Mouse (Mus musculus) heart, embryonic 12.5 days (tissue): ENCODE results near the gene Hist1h2ae. TPM values are rescaled to one million over a fixed set of nuclear protein-coding genes. Genes with fewer than 3 reads are reported as not detected.
A peak's percentile ranks its signal among the peaks of the same experiment; 100 is the strongest.
"Not testable (repeated sequence)": the region's sequence is repeated elsewhere in the genome, so short reads cannot be mapped to it uniquely, and the experiment has no call there.

Experiments used
- ATAC-seq: fragments of 200-750 bp; cut with Nextera tagmentation; 2 replicates; pipeline ENCODE4 v1.8.0; 2017; ENCODE audit warnings: moderate TSS enrichment, moderate library complexity; ENCODE audit not compliant: insufficient number of reproducible peaks, low FRiP score
- H3K27ac ChIP-seq: fragments of 300-500 bp; sonication (generic); 2 replicates; pipeline ENCODE4 v1.5.1; 2016; ENCODE audit warnings: mild to moderate bottlenecking, moderate library complexity; ENCODE audit not compliant: poor library complexity, severe bottlenecking
- H3K27me3 ChIP-seq: fragments of 300-500 bp; sonication (generic); replicated peaks from 2 replicates; pipeline ENCODE4 v1.6.1; 2016; ENCODE audit warnings: mild to moderate bottlenecking, moderate library complexity
- H3K36me3 ChIP-seq: fragments of 300-500 bp; sonication (generic); 2 replicates; pipeline ENCODE4 v1.6.1; 2016; ENCODE audit warnings: mild to moderate bottlenecking, moderate library complexity
- H3K4me1 ChIP-seq: fragments of 300-500 bp; sonication (generic); replicated peaks from 2 replicates; pipeline ENCODE4 v1.6.1; 2016; ENCODE audit warnings: mild to moderate bottlenecking
- H3K4me2 ChIP-seq: fragments of 300-500 bp; sonication (generic); 2 replicates; pipeline ENCODE4 v1.6.1; 2016; ENCODE audit warnings: mild to moderate bottlenecking, moderate library complexity
- H3K4me3 ChIP-seq: fragments of 300-500 bp; sonication (generic); 2 replicates; pipeline ENCODE4 v1.5.1; 2016; ENCODE audit warnings: mild to moderate bottlenecking
- H3K9ac ChIP-seq: fragments of 300-500 bp; sonication (generic); 2 replicates; pipeline ENCODE4 v1.6.1; 2016; ENCODE audit warnings: mild to moderate bottlenecking, moderate library complexity
- H3K9me3 ChIP-seq: fragments of 300-500 bp; sonication (generic); replicated peaks from 2 replicates; pipeline ENCODE4 v1.6.1; 2016; ENCODE audit warnings: mild to moderate bottlenecking, moderate library complexity
- WGBS: fragments of 180-500 bp; shearing (Covaris S2); methylation state at CpG from one replicate; pipeline ENCODE4 v1.1.7; 2016; 5-methylcytosine and 5-hydroxymethylcytosine counted together
- polyA plus RNA-seq: library from polyadenylated mRNA; unstranded; fragments of >200 nt; fragmentation: Nextera tagmentation; extraction: Ambion mirVana; gene quantifications from 2 replicates; pipeline ENCODE4 v1.2.1, GENCODE M21; 2016

The Hist1h2ae gene
- polyA plus RNA-seq, 1 experiment from 2014 or later: 40.3 TPM

DNA sequence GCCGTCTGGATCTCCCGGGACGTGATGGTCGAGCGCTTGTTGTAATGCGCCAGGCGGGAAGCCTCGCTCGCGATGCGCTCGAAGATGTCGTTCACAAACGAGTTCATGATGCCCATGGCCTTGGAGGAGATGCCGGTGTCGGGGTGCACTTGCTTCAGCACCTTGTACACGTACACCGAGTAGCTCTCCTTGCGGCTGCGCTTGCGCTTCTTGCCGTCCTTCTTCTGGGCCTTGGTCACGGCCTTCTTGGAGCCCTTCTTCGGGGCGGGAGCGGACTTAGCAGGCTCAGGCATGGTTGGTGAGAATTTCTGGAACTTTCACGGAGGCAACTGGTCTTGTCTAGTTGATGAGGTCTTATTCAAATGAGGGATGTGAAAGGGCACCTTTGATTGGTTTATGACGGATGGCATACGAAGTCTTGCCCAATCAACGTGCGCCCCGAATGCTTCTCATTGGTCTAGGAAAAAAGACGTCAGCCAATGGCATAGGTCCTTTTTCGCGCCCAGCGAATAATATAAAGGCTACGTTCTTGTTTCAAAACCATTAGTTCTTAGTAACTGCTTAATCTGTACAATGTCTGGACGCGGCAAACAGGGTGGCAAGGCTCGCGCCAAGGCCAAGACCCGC lies 3.0 kb upstream of the Hist1h2ae start, which contains the start of the genes Hist1h2bf and Hist1h2ad:
Gene Hist1h2bf (minus strand): TSS at position 299 of the 627 bp plus-strand sequence.
Gene Hist1h2ad (plus strand): TSS at position 484 of the 627 bp plus-strand sequence.
- under 1% methylated on average over 42 of the region's 42 CpGs for WGBS
- Histone ChIP-seq H3K27ac (peak within 1 kb of the TSS; percentile 88), H3K4me1 (peaks cover 19% of the 10 kb centered on the region), H3K4me2 (peak within 1 kb of the TSS; percentile 68), H3K4me3 (peak within 1 kb of the TSS; percentile 38), H3K9ac (peak within 1 kb of the TSS; percentile 73)
- not testable (repeated sequence) for H3K27me3 ChIP-seq, H3K36me3 ChIP-seq, H3K9me3 ChIP-seq
- ATAC-seq: peak; percentile 90

DNA sequence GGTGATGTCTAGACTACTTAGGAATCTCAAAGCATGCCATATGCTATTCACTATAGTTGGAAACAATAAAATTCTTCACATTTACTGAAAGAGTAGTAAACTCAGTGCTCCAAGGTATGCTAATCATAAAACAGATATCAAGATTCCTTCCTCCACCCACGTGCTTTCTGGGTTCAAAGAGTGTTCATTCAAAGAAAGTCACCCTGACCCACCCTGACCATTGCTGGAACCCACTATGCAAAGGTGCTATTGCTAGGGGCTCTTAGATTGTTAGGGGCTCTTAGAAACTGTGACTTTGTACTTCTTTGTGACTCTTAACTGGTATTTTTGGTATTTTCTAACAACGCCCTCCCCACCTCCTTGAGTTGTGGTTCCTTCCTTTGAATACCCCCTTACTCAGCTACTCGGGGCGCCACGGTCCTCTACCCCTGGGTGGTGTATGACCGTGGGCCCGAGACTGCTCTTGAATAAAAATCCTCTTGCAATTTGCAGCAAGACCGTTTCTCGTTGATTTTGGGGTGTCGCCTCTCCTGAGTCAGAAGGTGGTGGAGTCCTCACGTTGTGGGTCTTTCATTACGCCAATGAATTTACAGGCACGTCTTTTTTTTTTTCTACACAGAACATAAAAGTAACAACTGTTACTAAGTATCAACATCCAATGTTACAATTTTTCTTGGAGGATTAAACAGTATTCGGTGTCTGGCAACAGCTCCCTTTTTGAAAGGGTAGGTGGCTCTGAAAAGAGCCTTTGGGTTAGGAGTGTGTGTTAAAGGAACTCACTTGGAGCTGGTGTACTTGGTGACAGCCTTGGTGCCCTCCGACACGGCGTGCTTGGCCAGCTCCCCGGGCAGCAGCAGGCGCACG lies 2.2 kb upstream of the Hist1h2ae start:
- H3K9me3 ChIP-seq, H3K27me3 ChIP-seq, H3K36me3 ChIP-seq, ATAC-seq: not testable (repeated sequence)
- peak overlapping the region; percentile 88 for H3K27ac ChIP-seq
- H3K4me2 ChIP-seq: peak overlapping the region; percentile 68
- peaks cover 19% of the 10 kb centered on the region for H3K4me1 ChIP-seq
- 15% methylated on average over 20 of the region's 20 CpGs for WGBS
- peak overlapping the region; percentile 73 for H3K9ac ChIP-seq
- peak overlapping the region; percentile 38 for H3K4me3 ChIP-seq

DNA sequence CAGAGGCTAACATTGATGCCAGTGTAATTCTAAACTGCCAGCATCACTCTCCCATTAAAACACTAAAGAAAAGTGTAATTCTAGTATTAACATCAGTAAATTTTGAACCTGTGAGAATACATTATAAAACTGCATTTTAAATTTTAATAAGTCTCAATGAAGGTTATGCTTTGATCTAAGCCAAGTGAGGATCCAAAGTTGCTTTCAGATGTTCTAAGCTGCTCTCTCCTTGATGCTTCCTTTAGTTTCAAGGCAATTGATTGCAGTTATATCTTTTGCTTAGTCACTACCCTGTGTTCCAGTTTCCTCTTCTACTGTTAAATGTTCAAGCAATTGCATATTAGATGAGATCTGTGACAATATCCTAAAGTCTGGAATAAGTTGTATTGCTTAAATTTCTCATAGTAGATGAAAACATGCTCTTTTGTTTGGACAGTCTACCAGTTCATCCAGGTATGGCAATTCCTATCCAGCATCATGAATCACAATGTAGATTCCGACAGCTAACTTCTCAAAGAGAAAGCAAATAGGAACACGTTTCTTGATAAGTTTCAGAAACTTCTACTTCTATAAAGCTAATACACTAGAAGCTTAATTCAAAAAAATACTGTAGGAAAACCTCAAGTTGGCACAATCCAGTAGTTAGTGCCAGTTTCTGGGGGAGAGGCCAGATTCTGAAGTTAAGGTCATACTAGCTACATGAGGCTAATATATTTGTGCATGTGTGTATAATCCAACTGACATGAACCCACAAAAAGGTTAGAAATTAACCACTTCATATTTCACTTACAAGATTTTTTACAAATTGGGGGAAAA lies 1.4 kb upstream of the Hist1h2ae start:
- Histone ChIP-seq H3K4me1 (peaks cover 19% of the 10 kb centered on the region), H3K9ac (no peak overlapping the region), H3K4me2 (peak overlapping the region; percentile 68), H3K27ac (peak overlapping the region; percentile 94), H3K36me3 (no peaks in the 10 kb centered on the region), H3K4me3 (peak overlapping the region; percentile 60), H3K9me3 (no peaks in the 10 kb centered on the region), H3K27me3 (no peaks in the 10 kb centered on the region)
- 47% methylated on average over 2 of the region's 2 CpGs for WGBS
- no peak for ATAC-seq

DNA sequence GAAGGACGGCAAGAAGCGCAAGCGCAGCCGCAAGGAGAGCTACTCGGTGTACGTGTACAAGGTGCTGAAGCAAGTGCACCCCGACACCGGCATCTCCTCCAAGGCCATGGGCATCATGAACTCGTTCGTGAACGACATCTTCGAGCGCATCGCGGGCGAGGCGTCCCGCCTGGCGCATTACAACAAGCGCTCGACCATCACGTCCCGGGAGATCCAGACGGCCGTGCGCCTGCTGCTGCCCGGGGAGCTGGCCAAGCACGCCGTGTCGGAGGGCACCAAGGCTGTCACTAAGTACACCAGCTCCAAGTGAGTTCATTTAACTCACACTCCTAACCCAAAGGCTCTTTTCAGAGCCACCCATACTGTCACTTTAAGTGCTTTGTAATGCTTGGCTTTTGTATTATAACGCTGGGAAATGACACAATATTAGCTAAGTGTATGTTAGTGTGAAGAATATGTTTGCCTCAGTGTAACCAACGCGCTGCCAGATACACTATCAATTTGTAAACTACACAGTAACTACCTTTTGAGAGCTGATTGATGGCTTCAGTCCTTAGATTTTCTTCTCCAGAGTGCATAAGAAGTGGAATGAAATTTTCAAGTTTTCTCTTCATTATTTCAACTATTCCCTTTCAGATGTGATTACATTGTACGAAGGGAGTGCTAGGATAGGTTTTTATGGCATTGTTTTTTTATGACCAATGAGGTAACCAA lies 641 bp upstream of the Hist1h2ae start:
- Histone ChIP-seq H3K4me3 (peak overlapping the region; percentile 60), H3K4me1 (peaks cover 12% of the 10 kb centered on the region), H3K27ac (peak overlapping the region; percentile 94), H3K4me2 (peak overlapping the region; percentile 68), H3K9ac (peak overlapping the region; percentile 81)
- not testable (repeated sequence) for H3K27me3 ChIP-seq, ATAC-seq, H3K9me3 ChIP-seq, H3K36me3 ChIP-seq
- under 1% methylated on average over 13 of the region's 34 CpGs for WGBS

DNA sequence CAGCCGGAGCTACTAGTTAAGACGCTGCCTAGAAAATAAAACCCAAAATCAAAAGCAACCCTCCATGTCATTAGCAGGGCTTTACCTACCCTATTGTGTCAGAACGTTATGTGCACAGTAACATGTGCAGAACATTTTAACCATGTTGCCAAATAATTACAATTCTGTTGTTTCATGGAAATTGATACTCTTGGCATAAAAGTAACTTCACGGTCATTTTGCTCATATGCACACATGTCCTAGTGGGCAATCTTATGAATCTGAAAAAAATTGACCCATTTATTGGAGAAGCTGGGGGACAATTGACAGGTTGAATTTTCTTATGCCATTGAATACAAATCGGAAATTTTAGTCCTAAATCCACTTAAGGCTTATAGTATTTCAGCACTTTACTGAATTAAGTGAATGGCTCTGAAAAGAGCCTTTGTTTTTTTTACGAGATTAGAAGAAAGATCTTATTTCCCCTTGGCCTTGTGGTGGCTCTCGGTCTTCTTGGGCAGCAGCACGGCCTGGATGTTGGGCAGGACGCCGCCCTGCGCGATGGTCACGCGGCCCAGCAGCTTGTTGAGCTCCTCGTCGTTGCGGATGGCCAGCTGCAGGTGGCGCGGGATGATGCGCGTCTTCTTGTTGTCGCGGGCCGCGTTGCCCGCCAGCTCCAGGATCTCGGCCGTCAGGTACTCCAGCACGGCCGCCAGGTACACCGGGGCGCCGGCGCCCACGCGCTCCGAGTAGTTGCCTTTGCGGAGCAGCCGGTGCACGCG lies 579 bp downstream of the Hist1h2ae start:
- H3K4me2 ChIP-seq: peak overlapping the region; percentile 70
- peak overlapping the region; percentile 67; the same call in 1 of the 2 replicates for H3K9ac ChIP-seq
- ATAC-seq, H3K36me3 ChIP-seq, H3K9me3 ChIP-seq, H3K4me1 ChIP-seq, H3K27me3 ChIP-seq: not testable (repeated sequence)
- peak overlapping the region; percentile 60 for H3K4me3 ChIP-seq
- peak overlapping the region; percentile 97 for H3K27ac ChIP-seq
- 3% methylated on average over 23 of the region's 41 CpGs for WGBS

DNA sequence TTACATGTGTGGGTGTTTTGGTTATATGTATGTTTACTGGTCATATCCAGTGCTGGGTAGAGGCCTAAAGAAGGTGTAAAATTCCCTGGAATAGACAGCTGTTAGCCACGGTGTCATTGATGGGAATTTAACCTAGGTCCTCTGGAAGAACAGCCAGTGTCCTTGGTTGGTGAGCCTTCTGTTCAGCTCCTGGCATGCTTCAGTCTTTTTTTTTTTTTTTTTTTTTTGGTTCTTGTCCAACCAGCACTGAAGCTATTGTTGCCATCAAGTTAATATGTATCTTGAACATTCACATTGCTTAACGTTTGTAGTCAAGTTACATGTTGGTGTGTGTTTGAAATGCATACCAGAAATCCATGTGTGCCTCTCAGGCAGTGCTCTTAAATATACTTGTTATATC lies 6.5 kb downstream of the Hist1h2ae start:
- ATAC-seq: no peak
- H3K4me1 ChIP-seq: no peaks in the 10 kb centered on the region
- H3K27me3 ChIP-seq: no peaks in the 10 kb centered on the region
- no peaks in the 10 kb centered on the region for H3K36me3 ChIP-seq
- H3K9ac ChIP-seq: no peak overlapping the region
- no peaks in the 10 kb centered on the region for H3K9me3 ChIP-seq
- H3K4me2 ChIP-seq: no peak overlapping the region
- H3K27ac ChIP-seq: no peak overlapping the region
- no peak overlapping the region for H3K4me3 ChIP-seq
- 91% methylated on average over 2 of the region's 2 CpGs for WGBS

DNA sequence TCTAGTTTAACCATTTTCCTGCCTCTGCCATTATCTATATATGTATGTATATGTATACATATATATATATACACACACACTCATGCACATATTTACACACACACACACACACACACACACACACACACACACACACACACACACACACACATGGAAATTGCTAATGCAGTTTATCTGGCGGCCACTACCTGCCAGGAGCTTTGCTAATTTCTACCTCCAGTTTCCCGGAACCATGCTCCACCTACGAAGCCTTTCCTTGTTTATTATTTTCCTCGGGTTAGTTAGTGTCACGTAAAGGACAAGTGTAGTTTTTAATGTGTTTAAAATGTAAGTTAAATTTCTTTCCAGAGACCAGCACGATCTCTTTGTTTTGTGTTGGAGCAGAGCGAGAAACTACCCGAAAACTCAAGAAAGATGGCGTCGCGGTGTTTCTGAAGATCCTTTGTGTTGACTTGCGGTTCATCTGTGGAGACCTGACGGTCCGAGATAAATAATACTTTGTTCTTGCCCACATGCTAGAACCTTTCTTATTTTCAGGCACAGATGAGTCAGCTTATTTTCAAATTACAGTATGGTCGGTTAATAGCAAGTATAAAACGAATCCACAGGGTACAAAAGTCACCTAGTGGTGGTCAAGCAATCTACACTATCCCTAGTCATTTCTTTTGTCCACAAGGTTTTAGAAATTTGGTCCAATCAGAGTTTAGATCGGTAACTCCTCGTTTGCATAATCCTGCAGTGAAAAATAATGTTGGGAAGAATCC lies 8.1 kb downstream of the Hist1h2ae start:
- Histone ChIP-seq H3K27me3 (no peaks in the 10 kb centered on the region), H3K4me3 (peak overlapping the region; percentile 52), H3K9me3 (no peaks in the 10 kb centered on the region), H3K27ac (peak overlapping the region; percentile 98), H3K9ac (peak overlapping the region; percentile 62; the same call in 1 of the 2 replicates), H3K4me1 (no peaks in the 10 kb centered on the region), H3K36me3 (no peaks in the 10 kb centered on the region), H3K4me2 (peak overlapping the region; percentile 78)
- 6% methylated on average over 18 of the region's 18 CpGs for WGBS
- ATAC-seq: peak; percentile 56

DNA sequence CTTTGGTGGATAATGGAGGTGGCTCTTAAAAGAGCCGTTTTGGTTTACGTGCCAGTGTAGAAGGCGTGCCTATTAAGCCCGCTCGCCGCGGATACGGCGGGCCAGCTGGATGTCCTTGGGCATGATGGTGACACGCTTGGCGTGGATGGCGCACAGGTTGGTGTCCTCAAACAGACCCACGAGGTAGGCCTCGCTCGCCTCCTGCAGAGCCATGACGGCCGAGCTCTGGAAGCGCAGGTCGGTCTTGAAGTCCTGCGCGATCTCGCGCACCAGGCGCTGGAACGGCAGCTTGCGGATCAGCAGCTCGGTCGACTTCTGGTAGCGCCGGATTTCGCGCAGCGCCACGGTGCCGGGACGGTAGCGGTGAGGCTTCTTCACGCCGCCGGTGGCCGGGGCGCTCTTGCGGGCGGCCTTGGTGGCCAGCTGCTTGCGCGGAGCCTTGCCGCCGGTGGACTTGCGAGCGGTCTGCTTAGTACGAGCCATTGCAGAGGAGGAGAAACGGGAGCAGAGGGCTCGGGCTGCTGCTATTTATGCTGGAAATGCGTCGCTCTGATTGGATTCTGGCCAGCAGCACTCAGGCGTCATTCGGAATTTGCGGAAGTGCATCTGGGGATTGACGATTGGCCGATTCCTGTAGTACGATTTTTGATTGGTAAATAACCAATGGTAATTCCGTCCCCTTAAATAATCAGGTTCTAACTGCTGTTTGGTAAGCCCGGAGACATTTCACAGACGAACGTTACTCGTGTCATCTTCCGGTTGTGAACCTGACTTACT lies 8.9 kb downstream of the Hist1h2ae start, which contains the start of gene Hist1h3e:
Gene Hist1h3e (minus strand): TSS at position 487 of the 777 bp plus-strand sequence.
- H3K36me3 ChIP-seq, H3K4me1 ChIP-seq, H3K9me3 ChIP-seq, H3K27me3 ChIP-seq: not testable (repeated sequence)
- WGBS: under 1% methylated on average over 67 of the region's 67 CpGs
- peak within 1 kb of the TSS; percentile 52 for H3K4me3 ChIP-seq
- peak within 1 kb of the TSS; percentile 78 for H3K4me2 ChIP-seq
- peak; percentile 93 for ATAC-seq
- peak within 1 kb of the TSS; percentile 98 for H3K27ac ChIP-seq
- H3K9ac ChIP-seq: peak within 1 kb of the TSS; percentile 73

DNA sequence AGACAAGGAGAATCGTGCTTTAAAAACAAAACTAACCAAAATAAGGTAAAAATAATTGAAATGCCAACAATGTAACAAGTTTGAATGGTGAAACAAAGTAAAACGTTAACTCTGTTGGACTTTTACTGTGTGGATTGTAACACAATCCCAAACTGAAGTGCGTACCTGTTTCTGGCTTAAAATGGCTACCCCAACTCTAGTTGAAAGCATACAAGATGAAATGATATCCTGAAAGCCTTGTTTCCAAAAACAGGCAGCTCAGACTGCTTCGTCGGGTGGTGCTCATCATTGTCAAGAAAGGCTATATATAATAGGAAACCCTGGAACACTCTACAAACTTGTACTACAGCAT lies 9.5 kb downstream of the Hist1h2ae start:
- WGBS: 0% methylated on average over 2 of the region's 5 CpGs
- Histone ChIP-seq H3K27ac (peak overlapping the region; percentile 98), H3K9ac (peak overlapping the region; percentile 73), H3K4me3 (peak overlapping the region; percentile 52), H3K4me2 (peak overlapping the region; percentile 78)
- not testable (repeated sequence) for H3K36me3 ChIP-seq, H3K4me1 ChIP-seq, H3K27me3 ChIP-seq, H3K9me3 ChIP-seq, ATAC-seq
